Mouse (Mus musculus) hematopoietic stem cell, adult 5-6 weeks (primary cell): ENCODE data around the gene Klk6. TPM values are rescaled to one million over a fixed set of nuclear protein-coding genes. Genes with fewer than 3 reads are reported as not detected.

Experiments used
- ATAC-seq, 2 experiments: fragments of 125-278 bp in 1 of 2; replicated peaks in 1 of 2; 2 replicates each; pipeline ENCODE4 v1.8.0; 2016 to 2017; ENCODE audit warnings: inconsistent platforms in 2 of 2, mild to moderate bottlenecking in 2 of 2, moderate number of reproducible peaks in 2 of 2, low read depth in 1 of 2, moderate TSS enrichment in 1 of 2; ENCODE audit not compliant: low FRiP score in 2 of 2, poor library complexity in 2 of 2, severe bottlenecking in 2 of 2, insufficient read depth in 1 of 2, low TSS enrichment in 1 of 2
- total RNA-seq: library from RNA; stranded (forward); fragments of 172-1452, 232-1000 nt; gene quantifications from 2 replicates; pipeline ENCODE4 v1.2.3, GENCODE M21; 2017

Gene Klk6
- total RNA-seq, 1 experiment from 2014 or later, result not detected

DNA sequence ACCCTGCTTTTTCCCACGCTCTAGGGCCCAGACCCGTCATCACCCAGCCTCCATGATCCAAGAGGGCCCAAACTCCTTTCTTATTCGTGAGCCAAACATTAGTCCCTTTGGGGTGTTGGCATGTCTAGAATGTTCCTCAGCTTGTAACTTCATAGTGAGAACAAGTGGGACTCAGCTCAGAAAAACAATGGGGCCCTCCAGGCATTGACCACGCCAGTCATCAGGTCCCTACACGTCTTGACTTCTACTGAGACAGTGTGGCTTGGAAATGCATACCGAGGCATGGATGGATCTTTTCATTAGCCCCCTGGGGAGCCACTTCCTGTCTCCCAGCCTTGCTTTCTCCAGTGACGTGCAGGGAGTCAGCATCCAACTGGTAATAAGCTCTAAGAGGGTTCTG lies 24.4 kb upstream of the Klk6 start:
- no peak for ATAC-seq

DNA sequence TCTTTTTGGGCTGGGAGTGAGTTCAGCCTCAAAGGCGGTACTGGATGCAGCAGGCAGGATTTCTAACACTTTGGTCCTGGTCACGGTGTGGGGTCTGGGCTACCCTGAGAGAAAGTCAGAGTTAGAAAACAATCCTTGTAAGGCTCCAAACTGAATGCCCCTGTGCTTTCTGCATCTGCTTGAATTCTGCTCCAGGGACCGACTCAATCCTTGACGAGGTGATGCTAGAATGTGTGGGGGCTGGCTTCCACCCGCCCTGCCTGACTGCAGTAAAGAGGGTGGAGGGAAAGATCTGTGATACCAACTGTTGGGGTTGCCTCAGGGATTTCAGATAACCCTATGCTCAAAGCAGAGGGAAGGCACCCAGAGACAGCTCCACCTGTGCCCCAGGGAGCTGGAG lies 13.3 kb upstream of the Klk6 start, which contains the start of gene Klk7:
TSS of gene Klk7 (plus strand) at position 301 of the 400 bp plus-strand sequence.
- no peak for ATAC-seq

DNA sequence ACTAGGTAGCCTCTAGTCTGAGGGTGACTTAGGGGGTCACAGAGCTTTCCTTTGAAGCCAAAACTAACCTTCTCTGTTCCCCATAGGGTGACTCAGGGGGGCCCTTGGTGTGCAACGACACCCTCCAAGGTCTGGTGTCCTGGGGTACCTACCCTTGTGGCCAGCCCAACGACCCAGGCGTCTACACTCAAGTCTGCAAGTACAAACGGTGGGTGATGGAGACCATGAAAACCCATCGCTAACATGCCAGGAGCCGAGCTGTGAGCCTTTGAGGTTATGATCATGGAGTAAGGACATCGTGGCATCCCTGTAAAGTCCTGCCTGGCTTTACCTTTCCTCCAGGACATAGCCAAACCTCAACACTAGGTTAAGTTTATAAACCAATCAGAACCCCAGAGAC lies 9.1 kb upstream of the Klk6 start:
- no peak for ATAC-seq

DNA sequence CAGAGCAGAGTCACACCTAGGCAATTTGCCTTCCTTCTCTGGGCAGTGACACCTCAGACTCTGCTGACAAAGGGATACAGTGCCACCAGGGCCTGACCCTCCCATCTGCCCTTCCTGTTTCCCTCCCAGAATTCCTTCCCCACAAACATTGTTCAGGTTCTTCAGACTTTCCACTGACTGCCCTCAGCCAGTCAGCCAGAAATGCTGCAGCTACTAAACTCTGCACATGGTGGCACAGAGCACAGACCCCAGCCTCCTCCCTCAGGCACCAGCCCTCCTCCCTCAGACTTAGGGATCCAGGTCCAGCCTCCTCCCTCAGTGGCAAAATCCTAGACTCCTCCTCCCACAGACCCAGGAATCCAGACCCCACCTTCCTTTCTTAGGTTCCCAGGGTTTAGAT lies 7.6 kb upstream of the Klk6 start:
- ATAC-seq, result no peak

DNA sequence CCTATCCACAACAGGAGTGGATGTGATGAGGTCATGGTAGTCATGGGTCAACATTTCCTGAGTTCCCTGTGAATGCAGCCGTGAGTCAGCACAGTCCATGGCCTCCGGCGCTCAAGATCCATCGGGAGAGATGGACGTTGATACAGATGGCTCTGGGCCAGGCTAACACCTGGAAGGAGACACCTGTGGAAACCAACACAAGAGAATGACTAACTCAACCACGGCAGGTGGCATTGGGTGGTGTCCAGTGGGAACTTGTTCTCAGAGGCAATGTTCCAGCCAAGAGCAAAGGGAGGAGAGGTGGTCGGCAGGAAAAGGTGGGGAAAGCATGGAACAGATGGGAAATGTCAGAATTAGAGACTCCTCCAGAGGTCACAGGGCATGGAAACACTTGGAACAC lies 2.7 kb upstream of the Klk6 start:
- ATAC-seq, result no peak

DNA sequence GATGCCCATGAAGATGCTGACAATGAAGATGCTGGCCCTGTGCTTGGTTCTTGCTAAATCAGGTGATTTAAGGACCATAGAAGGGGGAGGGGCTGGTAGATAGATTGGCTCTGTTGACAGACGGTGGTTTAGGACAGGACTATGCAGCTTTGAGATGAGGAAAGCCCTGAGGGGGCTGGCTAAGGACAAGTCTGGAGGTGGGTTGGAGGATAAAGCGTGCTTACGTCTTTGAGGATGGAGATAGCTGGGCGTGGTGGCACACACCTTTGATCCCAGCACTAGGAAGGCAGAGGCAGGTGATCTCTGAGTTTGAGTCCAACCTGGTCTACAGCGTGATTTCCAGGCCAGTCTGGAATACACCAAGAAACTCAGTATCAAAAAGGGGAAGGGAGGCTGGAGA lies 1.8 kb downstream of the Klk6 start:
- ATAC-seq, result no peak

DNA sequence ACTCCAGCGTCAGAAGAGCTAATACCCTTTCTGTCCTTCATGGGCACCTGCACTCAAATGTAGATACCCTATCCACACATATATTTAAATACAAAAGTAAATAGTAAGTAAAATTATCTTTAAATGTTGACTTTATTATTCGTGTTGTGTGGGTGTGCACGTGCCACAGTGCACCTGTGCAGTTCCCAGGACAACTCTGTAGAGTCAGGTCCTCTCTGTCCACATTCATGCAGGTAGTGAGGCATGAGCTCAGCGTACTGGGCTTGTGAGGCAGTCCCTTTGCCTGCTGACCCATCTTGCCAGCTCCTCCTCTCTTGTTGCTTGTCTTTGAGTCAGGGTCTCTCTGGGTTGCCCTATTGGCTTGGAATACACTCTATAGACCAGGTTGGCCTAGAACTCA lies 3.4 kb downstream of the Klk6 start:
- no peak for ATAC-seq

DNA sequence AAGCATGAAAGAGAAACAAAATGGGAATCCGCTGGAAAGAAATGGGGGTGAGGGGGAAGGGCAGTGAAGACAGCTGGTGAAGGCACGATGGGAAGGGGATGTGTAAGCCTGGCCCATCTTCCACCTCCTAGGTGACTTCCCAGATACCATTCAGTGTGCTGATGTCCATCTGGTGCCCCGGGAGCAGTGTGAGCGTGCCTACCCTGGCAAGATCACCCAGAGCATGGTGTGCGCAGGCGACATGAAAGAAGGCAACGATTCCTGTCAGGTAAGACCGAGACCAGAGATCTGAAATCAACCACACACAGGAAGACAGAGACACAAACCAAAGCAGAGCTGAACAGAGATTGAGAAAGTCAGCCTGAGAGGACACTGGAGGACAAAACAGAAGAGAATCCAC lies 4.7 kb downstream of the Klk6 start:
- ATAC-seq, result no peak

DNA sequence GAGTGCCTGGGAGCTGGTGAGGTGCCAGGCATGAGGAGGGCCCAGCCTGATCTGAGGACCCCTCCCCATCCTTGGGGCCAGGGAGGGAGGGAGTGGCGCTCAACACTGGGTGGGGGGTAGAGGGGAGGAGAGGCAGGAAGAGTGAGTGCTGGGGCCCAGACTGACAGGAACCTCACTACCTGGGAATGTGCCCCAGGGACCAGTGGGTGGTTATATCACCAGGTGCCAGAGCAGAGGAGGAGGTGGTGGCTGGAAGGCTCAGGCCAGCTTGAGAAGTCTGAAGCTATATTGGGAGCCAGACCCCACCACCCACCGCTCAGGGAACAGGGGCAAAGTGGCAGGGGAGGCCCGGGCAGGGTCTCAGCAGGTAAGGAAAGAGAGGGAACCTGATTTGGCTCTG lies 17.4 kb downstream of the Klk6 start, which contains the start of gene Klk5:
TSS of gene Klk5 (plus strand) at position 271 of the 400 bp plus-strand sequence.
- ATAC-seq, result no peak

DNA sequence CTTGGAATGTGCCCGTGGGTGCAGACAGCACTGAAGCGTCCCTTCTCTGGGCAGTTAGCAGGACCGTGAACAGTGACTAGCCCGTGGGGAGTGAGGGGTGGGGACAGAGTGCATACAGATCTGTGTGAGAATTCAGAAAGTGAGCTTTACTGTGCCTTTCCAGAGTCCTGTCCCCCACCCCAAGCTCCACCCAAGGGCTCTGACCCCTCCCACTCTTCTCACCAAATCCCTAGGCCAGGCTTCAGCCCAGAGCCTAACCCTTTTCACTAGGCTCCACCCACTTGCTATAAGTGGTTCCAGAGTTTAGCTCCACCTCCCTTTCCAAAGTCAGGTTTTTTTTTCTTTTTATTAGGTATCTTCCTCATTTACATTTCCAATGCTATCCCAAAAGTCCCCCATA lies 19.5 kb downstream of the Klk6 start:
- ATAC-seq, result no peak

DNA sequence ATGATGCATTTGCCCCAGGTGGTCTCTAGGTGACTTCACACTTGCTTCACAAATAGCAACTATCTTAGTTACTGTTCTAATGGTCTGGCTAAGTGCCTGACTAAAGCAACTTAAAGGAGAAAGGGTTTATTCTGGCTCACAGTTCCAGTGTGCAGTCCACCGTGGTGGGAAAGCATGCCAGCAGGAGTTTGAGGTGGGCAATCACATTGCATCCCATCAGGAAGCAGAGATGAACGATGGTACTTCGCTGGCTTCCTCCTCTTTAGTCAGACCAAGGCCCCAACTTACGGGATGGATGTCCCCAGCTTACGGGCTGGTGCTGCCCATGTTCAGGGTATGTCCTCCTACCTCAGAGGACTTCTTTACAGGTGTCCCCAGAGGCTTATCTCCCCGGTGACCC lies 27.3 kb downstream of the Klk6 start:
- no peak for ATAC-seq

DNA sequence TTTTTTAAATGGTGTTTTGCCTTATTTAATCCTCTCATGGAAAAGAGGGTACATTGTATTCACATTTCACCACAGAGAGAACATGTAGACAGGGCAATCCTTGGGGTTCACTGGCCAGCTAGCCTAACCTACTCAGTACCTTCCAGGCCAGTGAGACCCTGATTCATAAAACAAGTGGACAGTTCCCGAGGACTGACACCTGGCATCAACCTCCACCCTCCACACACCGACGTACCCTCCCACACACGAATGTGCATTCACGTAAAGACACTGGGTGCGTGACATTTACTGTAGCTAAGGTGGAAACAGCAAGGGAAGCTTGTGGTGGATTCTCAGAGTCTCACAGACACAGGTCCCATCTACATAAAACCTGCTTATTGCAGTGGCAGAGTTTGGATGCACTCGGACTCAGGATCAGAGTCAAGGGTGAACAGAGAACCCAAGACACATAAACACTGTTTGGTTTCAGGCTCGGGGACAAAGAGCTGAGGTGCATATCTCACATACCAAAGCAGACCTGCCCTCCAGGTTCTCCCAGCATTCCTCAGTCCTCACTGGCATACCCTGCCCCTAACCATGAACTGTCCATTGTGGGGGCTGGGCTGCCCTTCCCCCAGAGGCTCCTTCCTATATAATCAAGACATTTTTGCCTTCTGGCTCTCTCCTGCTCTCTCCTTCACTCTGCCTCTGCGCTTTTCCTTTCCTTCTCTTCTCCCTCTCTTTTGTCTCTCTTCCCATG lies 30.5 kb downstream of the Klk6 start:
- no peak for ATAC-seq

DNA sequence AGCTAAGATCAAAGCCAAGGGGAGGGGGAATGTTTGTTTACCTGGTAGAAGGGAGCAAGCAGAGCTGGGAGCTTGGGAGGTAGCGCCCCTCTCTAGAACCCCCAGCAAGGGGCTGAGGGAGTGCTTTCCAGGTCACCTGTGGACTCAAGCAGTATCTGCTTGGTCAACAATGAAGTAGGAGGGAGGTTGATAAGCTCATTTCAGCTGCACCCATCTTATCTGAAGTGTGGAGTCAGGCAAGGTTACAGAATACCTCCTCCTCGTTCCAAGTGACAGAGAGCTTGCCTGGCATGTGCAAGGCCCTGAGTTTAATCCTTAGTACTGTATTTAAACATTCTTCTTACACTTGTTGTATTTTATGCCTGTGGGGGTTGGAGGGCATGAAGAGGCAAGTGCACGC lies 31.4 kb downstream of the Klk6 start:
- ATAC-seq, result no peak

DNA sequence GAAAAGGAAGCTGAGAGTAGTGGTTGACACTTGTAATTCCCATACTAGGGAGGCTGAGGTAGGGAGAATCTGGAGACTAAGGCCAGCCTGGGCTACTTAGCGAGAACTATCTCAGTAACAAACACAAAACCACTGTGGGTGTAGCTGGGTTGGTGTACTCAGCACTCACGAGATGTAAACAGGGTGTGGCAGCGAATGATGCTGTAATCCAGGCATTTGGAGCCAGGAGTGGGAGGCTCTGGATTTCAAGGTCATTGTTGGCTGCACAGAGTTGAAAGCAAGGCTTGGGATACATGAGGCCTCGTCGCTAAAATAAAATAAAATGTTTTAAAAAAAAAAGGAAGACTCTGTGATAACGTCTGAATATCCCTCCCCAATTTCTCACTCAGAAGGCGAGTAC lies 32.0 kb downstream of the Klk6 start:
- ATAC-seq, result no peak

DNA sequence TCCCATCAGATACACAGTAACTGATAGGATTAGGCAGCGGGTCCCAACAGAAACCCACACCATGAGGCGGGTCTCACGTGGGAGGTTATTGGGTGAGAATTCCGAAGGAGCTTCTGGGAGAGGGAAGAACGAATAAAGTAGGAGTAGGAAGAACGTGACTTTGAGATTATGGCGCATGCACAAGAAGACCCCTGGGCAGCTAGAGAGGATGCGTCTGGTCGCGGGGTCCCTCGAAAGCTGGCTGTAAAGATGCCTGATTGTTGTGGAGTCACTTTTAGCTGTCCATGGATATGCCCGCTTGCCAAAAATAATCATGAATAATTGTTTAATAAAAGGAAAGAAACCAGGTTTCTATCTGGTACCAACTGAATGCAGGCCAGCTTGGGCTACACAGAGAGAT lies 33.2 kb downstream of the Klk6 start:
- ATAC-seq, result no peak

DNA sequence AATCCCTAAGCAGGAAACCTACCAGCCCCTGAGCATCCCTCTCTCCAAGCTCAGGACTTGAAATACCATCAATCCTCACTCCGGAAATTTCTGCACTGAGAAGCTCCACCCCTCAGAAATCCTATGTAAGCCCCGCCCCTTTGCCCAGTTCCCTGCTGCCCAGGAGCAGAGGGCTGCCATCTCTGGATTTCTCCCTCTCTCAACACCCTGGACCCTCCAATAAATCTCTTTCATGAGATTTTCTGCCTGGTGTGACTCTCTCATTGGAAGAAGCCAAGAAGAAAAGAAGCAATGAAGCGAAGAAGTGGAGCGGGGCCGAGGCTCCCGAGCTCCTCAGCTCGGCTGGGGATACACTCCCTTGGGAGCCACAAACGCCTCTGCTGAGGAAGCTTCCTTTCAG lies 36.1 kb downstream of the Klk6 start:
- ATAC-seq, result no peak

DNA sequence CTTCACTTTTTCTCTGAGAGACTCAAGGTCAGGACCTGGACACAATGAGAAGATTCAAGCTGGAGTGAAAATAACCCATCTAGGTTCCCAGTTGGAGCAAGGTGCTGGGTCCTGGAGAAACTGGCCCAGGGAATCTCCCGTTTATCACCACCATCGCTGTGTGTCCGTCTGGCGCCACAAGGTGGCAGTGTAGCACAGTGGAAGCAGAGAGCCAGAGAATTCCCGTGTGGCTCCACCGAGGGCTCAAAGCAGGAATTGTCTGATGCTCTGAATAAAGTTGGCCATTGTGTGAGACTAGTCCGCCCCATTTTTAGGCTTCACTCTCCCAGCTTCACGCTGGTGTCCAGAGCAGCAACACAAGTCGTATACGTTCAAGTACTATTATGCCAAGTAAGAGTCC lies 48.9 kb downstream of the Klk6 start:
- peak; percentile 65 to 66 for ATAC-seq

DNA sequence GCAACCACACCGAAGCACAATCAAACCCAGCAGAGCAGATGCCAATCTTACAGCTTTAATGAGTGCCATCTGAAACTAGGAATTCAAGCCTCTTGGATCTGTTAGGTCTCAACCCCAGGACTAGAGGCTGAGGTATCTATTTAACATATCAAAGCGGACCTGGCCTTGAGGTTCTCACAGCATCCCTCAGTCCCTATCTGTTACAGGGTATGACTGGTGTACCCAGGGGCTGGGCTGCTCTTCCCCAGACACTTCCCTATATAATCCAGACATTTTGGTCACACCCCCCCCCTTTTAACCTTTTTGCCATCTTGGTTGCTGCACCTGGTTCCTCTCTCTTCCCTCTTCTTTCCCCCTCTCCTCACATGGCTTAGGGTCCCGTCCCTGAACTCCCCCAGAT lies 49.4 kb downstream of the Klk6 start:
- no peak for ATAC-seq

DNA sequence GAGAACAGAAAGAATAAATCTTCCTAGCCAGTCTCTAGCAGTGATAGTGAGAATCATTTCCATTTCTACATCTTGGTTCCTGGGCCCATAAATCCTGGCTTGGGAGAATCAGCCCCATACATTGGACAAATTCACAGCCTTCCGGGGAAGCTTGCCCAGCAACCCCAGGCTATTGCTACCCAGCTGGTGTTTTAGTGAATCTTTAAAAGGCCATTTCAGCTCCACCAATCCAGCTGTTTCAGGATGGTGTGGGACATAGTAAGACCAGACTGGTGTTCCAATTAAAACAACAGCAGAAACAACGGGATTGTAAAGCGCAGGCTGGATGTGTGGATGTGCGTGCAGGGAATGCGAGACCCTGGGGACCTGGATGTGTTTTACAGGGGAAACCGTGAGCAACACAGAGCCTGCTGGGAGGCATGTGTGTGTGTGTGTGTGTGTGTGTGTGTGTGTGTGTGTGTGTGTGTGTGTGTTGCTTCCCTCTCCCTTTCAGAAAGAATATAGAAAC lies 50.6 kb downstream of the Klk6 start:
- ATAC-seq, result no peak
